Mouse (Mus musculus): ENCODE data around the gene Gm45021. TPM values are rescaled to one million over a fixed set of nuclear protein-coding genes. Genes with fewer than 3 reads are reported as not detected.

Gm45021 gene
- not detected for total RNA-seq (2021)

DNA sequence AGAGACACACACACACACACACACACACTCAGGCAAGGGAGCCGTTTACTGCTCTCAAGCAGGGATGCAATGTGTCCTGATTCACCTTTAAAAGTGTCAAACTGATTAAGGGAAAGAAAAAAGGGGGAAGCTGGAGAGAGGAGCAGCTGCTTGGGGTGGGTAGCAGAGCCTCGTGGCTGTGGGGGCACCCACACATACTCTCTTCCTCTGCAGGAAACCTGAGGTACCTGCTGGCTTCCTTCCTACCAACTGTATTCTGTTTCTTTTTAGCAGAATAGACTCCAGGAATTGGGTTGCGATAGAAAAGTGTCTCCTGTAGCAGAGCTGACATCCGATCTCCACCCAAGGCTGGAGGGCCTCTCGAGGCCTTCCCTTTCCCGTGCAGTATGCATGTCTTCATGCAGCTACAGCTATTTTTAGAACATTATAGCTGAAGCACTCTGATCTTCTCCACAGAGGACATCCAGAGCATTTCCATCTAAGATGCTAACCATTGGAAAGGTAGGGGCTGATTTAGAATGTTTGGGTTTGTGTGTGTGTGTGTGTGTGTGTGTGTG, at the start of gene Gm45021:
Gene Gm45021 (plus strand): TSS at position 417 of the 557 bp plus-strand sequence.
- no peak for DNase-seq (ENCODE audit: low spot score in 2 of 2)
- intact Hi-C loops (cut with DNase I) = loop anchor here (10.0 kb wide), 1 partner anchor 366 kb away; no protein-coding TSS in a partner anchor

GRCm38 (mm10) chr6:48539860-48540259, 49.5 kb upstream of the Gm45021 start:
- DNase-seq (ENCODE audit: low spot score in 2 of 2) = no peak

GRCm38 (mm10) chr6:48540721-48541120, 48.7 kb upstream of the Gm45021 start:
- DNase-seq (ENCODE audit: low spot score in 2 of 2) = no peak
- intact Hi-C loops (cut with DNase I) = loop anchor here (2.0 to 10.0 kb wide), 2 partner anchors 96 to 234 kb away; partner anchors contain the start of genes Gimap3 and Zfp467

More at GRCm38 (mm10) chr6:48539860-48540259, 49.5 kb upstream of the Gm45021 start:
- intact Hi-C loops (cut with DNase I) = loop anchor here (2.0 to 10.0 kb wide), 3 partner anchors 95 to 363 kb away; partner anchors contain the start of genes Gimap3 and Zfp467

DNA sequence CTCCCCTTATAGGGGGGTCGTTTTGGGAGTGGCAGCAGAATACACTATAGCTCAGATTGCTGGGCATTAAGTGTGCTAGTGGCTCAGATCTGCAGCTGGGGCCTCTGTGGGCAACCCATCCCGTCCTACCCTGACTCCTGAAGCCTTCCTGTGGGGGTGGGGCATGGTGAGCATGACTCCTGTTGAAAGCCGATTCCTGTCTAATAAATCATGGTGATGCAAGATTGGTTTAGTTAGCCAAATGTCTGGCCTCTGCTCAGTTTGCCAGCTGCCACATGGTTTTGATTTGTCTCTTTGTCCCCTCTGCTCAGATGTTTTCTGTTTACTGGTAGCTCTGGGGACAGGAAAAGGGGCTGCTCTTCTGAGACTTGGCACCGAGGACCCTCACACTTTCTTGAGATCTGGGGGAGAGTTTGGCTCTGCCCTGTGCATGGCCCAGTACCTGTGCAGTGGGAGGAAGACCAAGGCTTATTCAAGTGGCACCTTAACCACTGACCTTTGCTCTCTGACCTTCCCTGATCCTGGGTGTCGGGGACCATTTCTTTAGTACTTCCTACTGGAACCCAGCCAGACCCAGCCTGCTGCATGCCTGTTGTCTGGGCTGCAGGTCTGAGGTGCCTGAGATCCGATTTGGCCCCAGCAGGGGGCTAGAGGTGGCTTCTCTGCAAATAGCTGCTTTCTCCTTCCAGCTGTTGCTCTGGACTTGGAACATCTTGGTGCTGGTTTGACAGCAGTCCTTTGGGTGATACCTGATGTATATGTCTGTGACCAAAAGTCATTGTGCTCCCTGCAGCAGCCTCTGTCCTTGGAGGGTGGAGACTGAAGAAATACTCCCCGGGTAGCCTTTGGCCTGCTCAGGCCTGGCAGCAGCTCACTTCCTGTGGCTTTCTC, 47.6 kb upstream of the Gm45021 start:
- intact Hi-C loops (cut with DNase I) = loop anchor here (2.0 to 10.0 kb wide), 2 partner anchors 97 to 233 kb away; partner anchors contain the start of genes Gimap3 and Zfp467
- no peak for DNase-seq (ENCODE audit: low spot score in 2 of 2)

DNA sequence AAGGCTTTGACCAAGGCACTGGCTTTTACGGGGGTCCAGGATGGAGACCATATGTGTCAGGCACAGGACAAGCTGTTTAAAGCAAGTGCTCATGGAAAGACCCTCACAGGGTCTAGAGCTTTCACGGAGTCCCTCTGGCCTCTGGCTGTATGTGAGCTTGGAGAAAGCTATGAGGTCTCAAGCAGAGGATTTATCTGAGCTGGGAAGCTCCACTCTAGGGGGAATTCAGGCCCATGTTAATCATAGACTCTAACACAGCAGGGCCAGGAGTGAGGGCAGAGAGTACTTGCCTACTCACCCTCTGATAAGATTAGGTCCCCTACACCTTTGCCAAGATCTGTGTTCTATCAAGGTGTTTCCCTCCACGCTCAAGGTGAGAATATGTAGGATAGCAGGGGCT, 46.8 kb upstream of the Gm45021 start:
- DNase-seq (ENCODE audit: low spot score in 2 of 2) = no peak
- intact Hi-C loops (cut with DNase I) = loop anchor here (10.0 kb wide), 1 partner anchor 232 kb away; the partner anchor contains the start of gene Gimap3

DNA sequence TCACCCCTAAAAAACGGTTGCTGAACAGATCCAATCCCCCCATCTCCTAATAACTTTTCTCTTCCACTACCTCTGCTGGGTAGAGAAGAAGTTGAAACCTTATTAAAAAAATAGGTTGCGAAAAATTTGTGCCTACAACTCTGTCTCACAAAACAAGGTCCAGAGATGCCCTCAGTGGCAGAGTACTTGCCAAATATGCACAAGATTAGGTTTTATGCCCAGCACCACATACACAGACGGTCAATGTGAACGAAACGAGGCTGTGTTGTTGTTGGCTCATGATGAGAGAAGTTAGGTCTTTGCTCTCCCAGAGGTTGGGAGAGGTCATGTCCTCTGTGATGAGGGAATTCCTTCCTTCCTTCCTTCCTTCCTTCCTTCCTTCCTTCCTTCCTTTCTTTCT, 44.2 kb upstream of the Gm45021 start:
- no peak for DNase-seq (ENCODE audit: low spot score in 2 of 2)
- intact Hi-C loops (cut with DNase I) = loop anchor here (5.0 to 10.0 kb wide), 2 partner anchors 97 to 230 kb away; partner anchors contain the start of gene Gimap3

- intact Hi-C loops (cut with DNase I) = loop anchor here (5.0 to 10.0 kb wide), 2 partner anchors 96 to 229 kb away; partner anchors contain the start of gene Gimap3
- DNase-seq (ENCODE audit: low spot score in 2 of 2) = no peak
Observed at GRCm38 (mm10) chr6:48546271-48546670, 43.1 kb upstream of the Gm45021 start.

DNA sequence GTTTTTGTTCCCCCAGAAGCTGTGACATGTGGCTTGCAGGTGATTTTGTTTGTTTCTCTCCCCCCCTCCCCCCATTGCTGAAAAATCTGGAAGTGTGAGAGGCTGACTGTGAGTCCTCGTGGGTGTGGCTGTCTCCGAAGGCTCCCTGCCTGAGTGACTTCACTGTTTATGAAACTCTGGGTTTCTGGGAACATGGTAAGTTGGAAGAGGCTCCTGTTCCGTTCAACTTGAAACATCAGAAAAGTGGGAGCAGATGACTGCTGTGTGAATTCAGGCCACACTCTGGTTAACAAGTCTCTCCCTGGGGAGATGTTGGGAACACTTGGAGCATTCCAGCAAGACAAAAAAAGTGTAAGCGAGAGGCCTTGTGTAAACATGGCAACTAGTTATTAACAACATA, 42.6 kb upstream of the Gm45021 start:
- intact Hi-C loops (cut with DNase I) = loop anchor here (5.0 to 10.0 kb wide), 2 partner anchors 95 to 228 kb away; partner anchors contain the start of gene Gimap3
- no peak for DNase-seq (ENCODE audit: low spot score in 2 of 2)

- intact Hi-C loops (cut with DNase I) = loop anchor here (5.0 to 10.0 kb wide), 2 partner anchors 94 to 226 kb away; partner anchors contain the start of gene Gimap3
- no peak for DNase-seq (ENCODE audit: low spot score in 2 of 2)
Observed at GRCm38 (mm10) chr6:48548314-48548713, 41.1 kb upstream of the Gm45021 start.

- no peak for DNase-seq (ENCODE audit: low spot score in 2 of 2)
- intact Hi-C loops (cut with DNase I) = no loop called here
Observed at GRCm38 (mm10) chr6:48552918-48553317, 36.5 kb upstream of the Gm45021 start.

DNA sequence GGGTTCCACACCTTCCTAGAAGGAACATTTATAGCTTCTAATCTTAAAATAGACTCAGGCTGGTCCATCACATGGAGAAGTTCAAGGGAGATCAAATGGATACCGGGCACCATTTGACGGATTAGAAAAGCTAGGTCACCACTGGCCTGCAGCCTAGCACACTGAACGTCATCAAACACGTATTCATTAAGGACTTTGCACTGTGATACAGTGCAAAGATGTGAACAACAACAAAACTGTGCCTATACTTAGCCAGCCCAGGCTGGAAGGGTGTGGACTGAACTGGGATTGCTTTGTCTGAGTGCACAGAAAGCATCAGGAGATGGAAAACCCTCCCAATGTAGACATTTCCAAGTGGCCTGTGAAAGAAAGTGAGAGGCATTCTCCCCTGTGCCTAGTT, 35.6 kb upstream of the Gm45021 start:
- intact Hi-C loops (cut with DNase I) = loop anchor here (2.0 kb wide), 1 partner anchor 39 kb away; the partner anchor contains the start of genes Gm44965 and Repin1

GRCm38 (mm10) chr6:48554280-48555103, 34.9 kb upstream of the Gm45021 start, which contains the start of gene Lrrc61:
Lrrc61 (plus strand) TSS chr6:48554796.
- DNase-seq (ENCODE audit: low spot score in 2 of 2) = peak; percentile 96 to 98
- intact Hi-C loops (cut with DNase I) = loop anchor here (2.0 to 5.0 kb wide), 2 partner anchors 38 to 73 kb away; partner anchors contain the start of genes AI854703, Gm44965 and Repin1

More for the DNA sequence above, 35.6 kb upstream of the Gm45021 start:
- peak in 1 of 2 experiments; percentile 19 for DNase-seq (ENCODE audit: low spot score in 2 of 2)

DNA sequence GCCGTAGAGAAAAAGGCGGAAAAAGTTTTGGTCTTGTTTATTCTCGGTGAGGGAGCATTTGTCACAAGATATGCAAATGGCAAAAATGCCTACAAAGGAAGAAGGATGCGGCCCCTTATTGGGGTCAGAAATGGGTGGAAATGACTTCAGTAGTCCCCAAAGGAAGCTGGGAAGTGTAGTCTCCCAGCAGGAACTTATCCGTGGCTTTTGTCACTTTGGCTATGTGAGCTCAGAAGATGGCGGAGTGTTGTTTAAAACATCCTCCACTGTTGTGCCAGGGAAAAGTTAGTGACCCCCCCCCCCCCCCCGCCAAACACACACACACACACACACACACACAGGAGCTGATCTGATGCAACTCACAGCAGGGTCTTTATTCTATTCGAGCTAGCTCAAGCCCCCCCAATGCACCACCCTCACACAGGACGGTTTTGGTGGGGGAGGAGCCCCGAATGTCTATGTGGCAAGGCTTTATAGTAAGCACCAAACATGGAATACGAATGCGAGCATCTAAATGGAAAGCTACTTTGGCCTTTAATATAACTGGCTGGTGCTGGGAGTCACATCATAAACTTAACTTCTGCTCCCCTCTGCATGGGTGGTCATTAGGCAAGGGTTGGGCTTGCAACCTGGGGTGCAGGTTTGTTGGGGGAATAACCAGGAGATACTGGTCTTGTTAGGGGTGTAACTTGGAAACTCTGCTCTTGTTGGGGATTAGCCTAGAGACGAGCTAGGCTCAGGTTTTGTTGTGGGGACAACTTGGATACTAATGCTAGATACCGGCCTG, 34.1 kb upstream of the Gm45021 start:
- DNase-seq (ENCODE audit: low spot score in 2 of 2) = peak; percentile 62 to 91
- intact Hi-C loops (cut with DNase I) = loop anchor here (2.0 to 5.0 kb wide), 2 partner anchors 38 to 72 kb away; partner anchors contain the start of genes AI854703, Gm44965 and Repin1

GRCm38 (mm10) chr6:48555956-48556355, 33.5 kb upstream of the Gm45021 start:
- intact Hi-C loops (cut with DNase I) = loop anchor here (2.0 to 5.0 kb wide), 2 partner anchors 37 to 71 kb away; partner anchors contain the start of genes AI854703, Gm44965 and Repin1
- DNase-seq (ENCODE audit: low spot score in 2 of 2) = no peak

DNA sequence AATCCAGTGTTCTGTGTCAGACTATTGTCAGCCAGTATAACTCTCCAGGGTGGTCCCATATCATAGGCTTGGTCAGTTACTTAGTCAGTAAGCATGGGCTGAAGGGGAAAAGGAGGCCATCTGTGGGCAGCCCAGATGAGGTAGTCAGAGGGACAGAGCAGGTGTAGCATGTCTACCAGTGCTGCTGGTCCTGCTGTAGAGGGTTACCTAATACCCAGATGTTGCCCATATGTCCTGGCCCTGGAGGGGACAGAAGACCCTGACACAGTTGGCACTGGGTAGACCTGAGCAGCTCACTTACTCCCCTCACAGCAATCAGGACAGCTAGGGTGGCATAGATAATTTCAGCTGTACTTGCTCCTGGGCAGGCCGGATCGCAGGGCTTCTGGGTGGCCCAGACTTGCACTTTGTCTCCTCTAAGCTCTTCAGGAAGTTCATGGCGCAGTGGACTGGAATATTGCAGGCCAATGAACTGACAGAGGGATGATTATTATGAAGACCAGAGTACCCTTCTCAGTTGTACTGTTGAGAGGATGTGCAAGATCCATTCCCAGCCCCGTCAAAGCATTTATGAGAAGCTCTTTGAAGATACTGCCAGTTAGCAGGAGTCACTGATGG, 23.6 kb upstream of the Gm45021 start:
- intact Hi-C loops (cut with DNase I) = no loop called here
- no peak for DNase-seq (ENCODE audit: low spot score in 2 of 2)

- intact Hi-C loops (cut with DNase I) = no loop called here
- peak in 1 of 2 experiments; percentile 9 for DNase-seq (ENCODE audit: low spot score in 2 of 2)
Observed at GRCm38 (mm10) chr6:48566312-48566711, 23.1 kb upstream of the Gm45021 start.

Data from left cerebral cortex, postnatal 25 days (tissue).